Mouse (Mus musculus) megakaryocyte, adult 5-6 weeks (primary cell): ENCODE measurements around the gene Pafah1b2. TPM values are rescaled to one million over a fixed set of nuclear protein-coding genes. Genes with fewer than 3 reads are reported as not detected.

Source experiments
- ATAC-seq: 2 replicates; pipeline ENCODE4 v1.8.0; 2016; ENCODE audit warnings: mild to moderate bottlenecking, inconsistent platforms; ENCODE audit not compliant: poor library complexity, severe bottlenecking
- total RNA-seq, 2 experiments: library from RNA; stranded (forward) in 1 of 2; stranded (reverse) in 1 of 2; fragments of 153-499, 151-499 nt in 1 of 2; fragments of 221-1000, 200-1000 nt in 1 of 2; gene quantifications; 2 replicates each; pipeline versions ENCODE4 v1.2.3 to v1.2.4; 2015 to 2017

Gene Pafah1b2
- total RNA-seq, 2 experiments from 2014 or later: 44.4 to 73.9 TPM

GRCm38 (mm10) chr9:45983676-45984408, 28.6 kb downstream of the Pafah1b2 start:
- peak; percentile 36 for ATAC-seq

GRCm38 (mm10) chr9:45981331-45981730, 31.2 kb downstream of the Pafah1b2 start:
- no peak for ATAC-seq

GRCm38 (mm10) chr9:45980611-45981010, 31.9 kb downstream of the Pafah1b2 start:
- no peak for ATAC-seq

GRCm38 (mm10) chr9:45979778-45980177, 32.7 kb downstream of the Pafah1b2 start:
- no peak for ATAC-seq

GRCm38 (mm10) chr9:45976884-45977283, 35.6 kb downstream of the Pafah1b2 start:
- ATAC-seq: no peak

GRCm38 (mm10) chr9:45963577-45963976, 48.9 kb downstream of the Pafah1b2 start:
- ATAC-seq: no peak

GRCm38 (mm10) chr9:45961855-45962254, 50.6 kb downstream of the Pafah1b2 start:
- ATAC-seq: peak; percentile 86

GRCm38 (mm10) chr9:45959661-45960060, 52.8 kb downstream of the Pafah1b2 start:
- peak; percentile 69 for ATAC-seq

- no peak for ATAC-seq
Observed at GRCm38 (mm10) chr9:45958851-45959250, 53.6 kb downstream of the Pafah1b2 start.

GRCm38 (mm10) chr9:45958023-45958670, 54.3 kb downstream of the Pafah1b2 start:
- no peak for ATAC-seq

GRCm38 (mm10) chr9:45955107-45955963, 57.2 kb downstream of the Pafah1b2 start, which contains the start of gene Sidt2:
Sidt2 (minus strand) TSS chr9:45955258.
- ATAC-seq: peak; percentile 78

GRCm38 (mm10) chr9:45954294-45955106, 58.0 kb downstream of the Pafah1b2 start:
- peak; percentile 36 for ATAC-seq

GRCm38 (mm10) chr9:45953511-45954293, 58.8 kb downstream of the Pafah1b2 start:
- peak; percentile 13; the same call in 1 of the 2 replicates for ATAC-seq

- no peak for ATAC-seq
Observed at GRCm38 (mm10) chr9:45952890-45953289, 59.6 kb downstream of the Pafah1b2 start.

GRCm38 (mm10) chr9:45952057-45952456, 60.4 kb downstream of the Pafah1b2 start:
- no peak for ATAC-seq

GRCm38 (mm10) chr9:45946872-45947183, 65.7 kb downstream of the Pafah1b2 start:
- ATAC-seq: no peak

- ATAC-seq: no peak
Observed at GRCm38 (mm10) chr9:45946182-45946871, 66.2 kb downstream of the Pafah1b2 start.

- ATAC-seq: no peak; the same call in 1 of the 2 replicates
Observed at GRCm38 (mm10) chr9:45945721-45946120, 66.8 kb downstream of the Pafah1b2 start.
